Mouse (Mus musculus) adrenal gland (tissue): ENCODE data around the gene Apopt1.

ENCODE experiments used
- intact Hi-C: fragments of 180-260 bp; cut with DNase I; formaldehyde crosslinking; loops from one replicate; pipeline ENCODE4 v1.15.1; 2025

Apopt1 gene

DNA sequence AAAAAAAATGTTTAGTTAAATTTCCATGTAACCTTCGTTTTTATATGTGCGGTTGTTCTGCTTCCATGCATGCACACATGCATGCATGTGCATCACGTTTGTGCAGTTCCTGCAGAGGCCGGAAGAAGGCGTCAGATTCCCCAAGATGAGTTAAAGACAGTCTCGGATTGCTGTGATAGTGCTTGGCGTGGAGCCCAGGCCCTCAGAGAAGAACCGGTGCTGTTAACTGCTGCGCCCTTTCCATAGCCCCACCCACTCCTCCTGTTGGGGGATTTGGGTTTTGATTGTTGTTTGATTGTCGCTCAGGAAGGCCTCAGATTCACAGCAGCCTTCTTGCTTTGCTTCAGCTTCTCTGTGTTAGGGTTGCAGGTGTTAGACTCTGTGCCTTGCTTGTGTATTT, 56.2 kb downstream of the Apopt1 start:
- intact Hi-C loops, result no loop called here

GRCm38 (mm10) chr12:111769816-111770577, 56.9 kb downstream of the Apopt1 start:
- intact Hi-C loops, result loop anchor here (5.0 kb wide), 1 partner anchor 33 kb away; no protein-coding TSS in a partner anchor

DNA sequence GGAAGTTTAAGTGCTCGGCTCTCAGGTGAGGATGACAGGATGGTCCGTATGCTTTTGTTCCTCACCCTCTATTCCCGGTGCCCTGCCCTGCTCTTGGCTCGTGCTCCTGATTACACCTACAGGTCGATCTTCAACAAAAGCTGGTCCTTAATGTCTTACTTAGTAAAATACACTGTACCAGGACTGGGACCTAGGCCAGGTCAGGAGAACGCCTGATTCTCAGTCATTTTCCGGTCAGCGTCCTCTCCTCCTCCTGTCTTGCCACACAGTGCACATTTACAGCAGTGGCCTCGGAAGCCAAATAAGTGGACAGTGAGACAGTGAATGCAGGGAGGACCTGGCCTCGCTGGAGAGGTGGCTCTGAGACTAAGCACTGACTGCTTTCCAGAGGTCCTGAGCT, 57.6 kb downstream of the Apopt1 start:
- intact Hi-C loops, result loop anchor here (5.0 kb wide), 1 partner anchor 33 kb away; no protein-coding TSS in a partner anchor

GRCm38 (mm10) chr12:111774156-111774555, 61.1 kb downstream of the Apopt1 start:
- intact Hi-C loops, result loop anchor here (5.0 kb wide), 1 partner anchor 37 kb away; no protein-coding TSS in a partner anchor

DNA sequence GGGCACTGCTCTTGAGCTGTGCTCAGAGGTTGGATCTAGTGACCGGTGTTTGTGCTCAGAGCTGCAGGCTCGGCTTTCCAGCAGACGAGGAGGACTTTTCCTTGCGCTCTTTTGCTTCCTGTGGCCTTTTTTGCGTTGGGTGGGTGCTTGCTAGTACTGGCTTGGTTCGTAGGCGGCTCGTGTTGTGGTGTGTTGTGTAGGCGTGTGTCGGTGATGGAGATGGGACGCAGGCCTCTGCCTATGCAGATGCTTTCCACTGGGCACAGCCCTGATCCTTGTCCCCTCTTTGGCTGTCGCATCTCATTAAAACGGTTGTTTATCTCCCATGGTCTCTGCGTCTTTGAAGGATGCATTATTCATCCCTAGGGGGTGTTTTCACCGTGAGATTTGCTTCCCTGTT, 61.8 kb downstream of the Apopt1 start:
- intact Hi-C loops, result loop anchor here (5.0 kb wide), 1 partner anchor 38 kb away; no protein-coding TSS in a partner anchor

GRCm38 (mm10) chr12:111777919-111778318, 64.9 kb downstream of the Apopt1 start:
- intact Hi-C loops, result no loop called here

- intact Hi-C loops, result no loop called here
Measured at GRCm38 (mm10) chr12:111779544-111779943, 66.5 kb downstream of the Apopt1 start.

DNA sequence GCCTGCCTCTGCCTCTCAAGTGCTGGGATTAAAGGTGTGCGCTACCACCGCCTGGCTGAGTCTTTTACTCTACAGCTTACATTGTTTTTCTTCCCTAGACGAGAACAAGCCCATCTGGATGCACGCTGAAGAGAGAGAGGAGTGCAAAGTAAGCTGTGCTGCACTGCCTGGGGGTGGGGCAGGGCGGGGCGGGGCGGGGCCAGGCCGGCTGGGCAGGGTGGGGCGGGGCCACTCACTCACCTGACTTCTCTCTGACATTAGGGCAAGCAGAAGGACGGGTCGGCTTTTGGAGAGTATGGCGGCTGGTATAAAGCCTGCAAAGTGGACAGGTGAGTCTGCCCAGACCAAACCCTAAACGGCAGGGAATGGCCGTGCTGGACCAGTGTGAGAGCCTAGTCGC, 72.1 kb downstream of the Apopt1 start:
- intact Hi-C loops, result no loop called here

GRCm38 (mm10) chr12:111787015-111787414, 74.0 kb downstream of the Apopt1 start:
- intact Hi-C loops, result no loop called here

GRCm38 (mm10) chr12:111790090-111790489, 77.0 kb downstream of the Apopt1 start:
- intact Hi-C loops, result no loop called here

DNA sequence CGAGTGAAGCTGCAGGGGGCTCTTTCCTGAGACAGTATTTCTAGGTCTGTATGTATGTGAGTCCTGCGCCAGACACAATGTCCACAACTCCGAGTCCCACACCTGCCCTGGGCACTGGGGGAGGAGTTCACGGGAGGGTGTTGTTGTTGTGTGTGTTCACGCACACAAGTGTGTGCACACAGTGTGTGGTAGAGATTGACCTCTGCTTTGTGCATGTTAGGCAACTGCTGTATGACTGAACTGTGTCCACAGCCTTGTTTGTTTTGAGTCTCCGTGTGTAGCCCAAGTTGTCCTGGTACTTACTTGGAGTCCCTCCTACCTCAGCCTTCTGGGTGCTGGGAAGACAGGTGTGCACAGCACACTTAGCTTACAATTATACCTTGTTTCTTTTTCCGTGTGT, 77.6 kb downstream of the Apopt1 start:
- intact Hi-C loops, result no loop called here

DNA sequence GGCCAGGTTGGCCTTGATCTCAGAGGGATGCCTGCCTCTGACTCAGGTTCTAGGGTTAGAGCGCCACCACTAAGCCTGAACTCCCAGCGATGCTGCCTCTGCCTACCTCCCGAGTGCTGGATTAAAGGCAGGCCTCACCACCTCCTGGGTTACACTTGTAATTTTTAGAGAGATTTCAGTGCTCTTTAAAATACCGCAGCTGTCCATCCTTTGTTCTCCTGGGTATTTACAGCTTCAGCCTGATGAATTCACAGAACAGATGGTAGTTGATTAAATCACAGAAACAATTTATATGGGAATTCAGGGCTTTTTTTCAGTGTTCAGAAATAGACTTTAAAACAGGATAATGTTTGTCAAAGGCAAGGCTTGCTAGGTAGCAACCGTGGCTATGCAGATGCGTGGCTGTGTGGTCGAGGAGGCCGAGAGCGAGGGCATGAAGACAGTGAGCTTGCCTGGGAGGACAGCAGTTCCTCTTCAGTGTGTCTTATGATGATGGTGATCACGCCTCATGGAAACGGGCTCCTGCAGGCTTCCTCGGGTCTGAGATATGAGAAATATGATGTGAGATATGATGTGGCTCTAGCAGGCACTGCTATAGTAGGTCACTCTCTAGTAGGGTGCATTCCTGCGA, 78.5 kb downstream of the Apopt1 start:
- intact Hi-C loops, result no loop called here

GRCm38 (mm10) chr12:111794102-111794501, 81.0 kb downstream of the Apopt1 start:
- intact Hi-C loops, result no loop called here

- intact Hi-C loops, result no loop called here
Measured at GRCm38 (mm10) chr12:111794526-111795179, 81.6 kb downstream of the Apopt1 start.

DNA sequence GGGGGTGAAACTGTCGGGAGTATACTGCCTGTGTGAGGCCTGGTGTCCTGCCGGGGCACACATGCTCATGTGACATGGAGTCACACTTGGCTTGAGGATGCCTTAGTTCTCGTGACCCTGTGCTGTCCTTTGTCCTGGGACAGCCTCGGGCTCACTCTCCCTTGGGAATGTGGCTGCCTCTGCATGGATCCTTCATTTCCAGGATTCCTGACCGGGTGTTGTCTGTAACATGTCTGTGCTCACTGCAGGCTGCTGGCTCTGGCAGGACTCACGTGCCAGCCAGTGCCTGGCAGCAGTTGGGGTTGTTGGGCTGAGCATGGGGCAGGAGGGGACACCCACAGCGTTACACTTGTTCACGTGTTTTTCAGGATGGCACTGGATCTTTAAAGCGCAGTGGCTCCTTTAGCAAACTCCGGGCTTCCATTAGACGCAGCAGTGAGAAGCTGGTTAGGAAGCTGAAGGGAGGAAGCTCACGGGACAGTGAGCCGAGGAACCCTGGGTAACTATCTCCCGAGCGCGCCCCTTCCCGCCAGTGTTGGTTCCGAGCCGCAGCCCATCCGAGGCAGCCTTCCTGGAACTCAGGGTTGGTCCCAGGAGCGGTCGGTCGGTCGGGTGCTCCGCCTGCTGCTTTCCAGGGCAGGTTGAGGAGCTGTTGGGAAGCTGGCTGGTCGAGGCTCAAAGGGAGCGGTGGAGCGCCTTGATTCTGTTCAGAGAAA, 82.3 kb downstream of the Apopt1 start:
- intact Hi-C loops, result no loop called here

- intact Hi-C loops, result no loop called here
Measured at GRCm38 (mm10) chr12:111797251-111797650, 84.2 kb downstream of the Apopt1 start.

GRCm38 (mm10) chr12:111798493-111798892, 85.4 kb downstream of the Apopt1 start:
- intact Hi-C loops, result no loop called here

DNA sequence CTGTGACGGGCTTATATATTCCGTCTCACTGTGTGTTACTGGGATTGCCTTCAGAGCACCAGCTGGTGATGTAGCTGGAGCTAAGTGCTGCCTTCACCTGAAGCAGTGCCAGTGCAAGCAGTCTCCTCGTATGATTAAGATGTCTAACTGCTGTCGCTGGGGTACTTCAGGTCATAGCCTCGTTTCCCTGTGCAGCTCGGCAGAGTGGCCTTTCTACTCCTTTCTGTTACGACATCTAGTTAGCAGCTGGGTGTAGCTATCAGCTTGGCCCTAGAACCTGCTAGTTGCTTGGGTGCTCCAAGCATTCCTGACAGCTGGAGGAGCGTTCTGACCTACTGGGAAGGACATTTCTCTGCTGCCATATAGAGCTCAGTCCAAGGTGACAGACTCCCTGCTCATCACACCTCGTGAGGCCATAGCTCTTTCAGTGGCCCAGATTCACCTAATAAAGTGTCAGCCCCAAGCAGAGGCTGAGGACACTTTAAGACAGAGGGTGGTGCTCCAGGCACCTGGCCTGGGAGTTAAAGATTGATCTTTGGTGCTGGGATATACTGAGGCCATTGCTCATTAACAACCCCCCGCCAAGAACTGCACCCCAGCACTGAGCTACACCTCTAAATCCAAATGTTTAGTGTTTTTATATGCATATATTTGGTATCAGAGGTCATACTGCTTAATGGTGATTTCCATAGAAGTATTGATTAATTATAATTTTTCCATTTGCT, 87.6 kb downstream of the Apopt1 start:
- intact Hi-C loops, result no loop called here

- intact Hi-C loops, result no loop called here
Measured at GRCm38 (mm10) chr12:111803538-111803937, 90.5 kb downstream of the Apopt1 start.
